Mouse (Mus musculus): ENCODE measurements at regions not wholly inside any gene's neighbourhood (a gene's known extent, or its start where the extent isn't known, plus 50 kb on each side); places are given as distances from the start of the nearest gene placed in this dataset.

- Histone ChIP-seq H3K27me3 (ENCODE audit: poor library complexity, severe bottlenecking) (no peaks in the 10 kb centered on the region), H3K27ac (no peak overlapping the region), H3K9me3 (no peaks in the 10 kb centered on the region), H3K4me1 (no peaks in the 10 kb centered on the region), H3K4me3 (no peak overlapping the region), H3K36me3 (replicated peaks) (no peaks in the 10 kb centered on the region)
- WGBS, result 81% methylated on average over 5 of the region's 5 CpGs
- no peak for DNase-seq (ENCODE audit: extremely low spot score, low spot score)
Observed at GRCm38 (mm10) chr13:80798863-80799817, 84.0 kb upstream of the Arrdc3 start.

GRCm38 (mm10) chr13:80806172-80806571, 77.0 kb upstream of the Arrdc3 start:
- H3K27ac ChIP-seq, result no peak overlapping the region
- WGBS, result 48% methylated on average over 2 of the region's 2 CpGs
- peak; percentile 47 for DNase-seq (ENCODE audit: extremely low spot score, low spot score)

GRCm38 (mm10) chr13:80827037-80827471, 56.1 kb upstream of the Arrdc3 start:
- DNase-seq (ENCODE audit: extremely low spot score, low spot score), result no peak
- H3K36me3 ChIP-seq (replicated peaks), result no peaks in the 10 kb centered on the region
- H3K4me3 ChIP-seq, result no peak overlapping the region
- H3K4me1 ChIP-seq, result no peaks in the 10 kb centered on the region
- H3K27me3 ChIP-seq (ENCODE audit: poor library complexity, severe bottlenecking), result no peaks in the 10 kb centered on the region
- no peak overlapping the region for H3K27ac ChIP-seq
- no peaks in the 10 kb centered on the region for H3K9me3 ChIP-seq

More at GRCm38 (mm10) chr13:80806172-80806571, 77.0 kb upstream of the Arrdc3 start:
- no peak overlapping the region for H3K4me3 ChIP-seq
- no peaks in the 10 kb centered on the region for H3K36me3 ChIP-seq (replicated peaks)
- H3K4me1 ChIP-seq, result no peaks in the 10 kb centered on the region
- H3K9me3 ChIP-seq, result no peaks in the 10 kb centered on the region
- H3K27me3 ChIP-seq (ENCODE audit: poor library complexity, severe bottlenecking), result no peaks in the 10 kb centered on the region

Data from forebrain, embryonic 10.5 days (tissue).